ENCODE assay signal across 23 mouse cellular contexts in genomic region chr2:76981717-76982116, GRCm38 (mm10). TPM values are rescaled to one million over a fixed set of nuclear protein-coding genes. Genes with fewer than 3 reads are reported as not detected.
DNase-seq lines count a peak whose midpoint lies in the region; ATAC-seq lines count a peak whose summit lies in the region.
"Had no signal": no experiment of that assay in that cellular context is flagged by ENCODE, and none has a peak within 500 bp of the region (broad histone marks: within the 10 kb centered on the region; RNA-seq: fewer than 3 reads in every experiment).

No protein-coding gene starts in this region.

- ATAC-seq in heart, embryonic 12.5 days (ENCODE audit: insufficient number of reproducible peaks, low FRiP score): peak; percentile 40
- no peak for ATAC-seq in intestine, embryonic 15.5 days
- ATAC-seq in forebrain, embryonic 16.5 days: no peak
- ATAC-seq: CD4-positive, CD25-positive, alpha-beta regulatory T cell, adult 4 months; forebrain, embryonic 13.5 days; hindbrain, postnatal 0 days; intestine, postnatal 0 days; midbrain, embryonic 13.5 days had no signal

- peaks cover 22% of the 10 kb centered on the region for H3K4me1 ChIP-seq in heart, embryonic 12.5 days (replicated peaks)
- H3K4me1 ChIP-seq in intestine, embryonic 15.5 days (replicated peaks): no peaks in the 10 kb centered on the region
- no peaks in the 10 kb centered on the region for H3K4me1 ChIP-seq in forebrain, embryonic 16.5 days (replicated peaks; ENCODE audit: control insufficient read depth, insufficient read depth, low read length)
- H3K4me1 ChIP-seq: embryonic facial prominence, embryonic 13.5 days; forebrain, embryonic 13.5 days; hindbrain, embryonic 10.5 days; liver, embryonic 13.5 days had no signal

- intact Hi-C loops in heart, postnatal 10 days (cut with DNase I): loop anchor here (5.0 kb wide), 1 partner anchor 51 kb away; no protein-coding TSS in a partner anchor

- WGBS in heart, embryonic 12.5 days: 32% methylated on average over 5 of the region's 5 CpGs
- WGBS in intestine, embryonic 15.5 days: 69% methylated on average over 5 of the region's 5 CpGs
- WGBS in forebrain, embryonic 16.5 days: 68% methylated on average over 5 of the region's 5 CpGs

- no peak overlapping the region for H3K9ac ChIP-seq in heart, embryonic 12.5 days
- H3K9ac ChIP-seq in intestine, embryonic 15.5 days: no peak overlapping the region
- H3K9ac ChIP-seq in forebrain, embryonic 16.5 days (replicated peaks; ENCODE audit: low read depth, low read length): no peak overlapping the region
- H3K9ac ChIP-seq: embryonic facial prominence, embryonic 13.5 days; forebrain, embryonic 13.5 days; liver, embryonic 13.5 days; lung, embryonic 14.5 days; midbrain, embryonic 13.5 days had no signal

- DNase-seq in gastrocnemius, adult 18-20 months (ENCODE audit: low spot score): peak; percentile 82
- DNase-seq in gastrocnemius, postnatal 4 days (ENCODE audit: low spot score in 2 of 2): no peak
- peak; percentile 58 to 82 for DNase-seq in heart, adult 18-20 months
- DNase-seq in heart, postnatal 10 days: peak; percentile 74 to 79
- DNase-seq in urinary bladder, postnatal 36 days (ENCODE audit: low spot score in 2 of 2): no peak
- DNase-seq: cerebellum, adult 18-20 months; cerebellum, postnatal 14 days; kidney, postnatal 25 days; liver, embryonic 13.5 days; lung, embryonic 14.5 days; right cerebral cortex, postnatal 14 days; spleen, adult 18-20 months had no signal

- peaks cover 15% of the 10 kb centered on the region for H3K36me3 ChIP-seq in heart, embryonic 12.5 days
- H3K36me3 ChIP-seq in intestine, embryonic 15.5 days: no peaks in the 10 kb centered on the region
- H3K36me3 ChIP-seq in forebrain, embryonic 16.5 days (ENCODE audit: control insufficient read depth, insufficient read depth): no peaks in the 10 kb centered on the region
- H3K36me3 ChIP-seq: embryonic facial prominence, embryonic 13.5 days; hindbrain, embryonic 10.5 days; liver, embryonic 13.5 days; midbrain, embryonic 13.5 days had no signal

- no peaks in the 10 kb centered on the region for H3K9me3 ChIP-seq in heart, embryonic 12.5 days (replicated peaks)
- H3K9me3 ChIP-seq in intestine, embryonic 15.5 days: no peaks in the 10 kb centered on the region
- no peaks in the 10 kb centered on the region for H3K9me3 ChIP-seq in forebrain, embryonic 16.5 days (ENCODE audit: control insufficient read depth, low read length)
- H3K9me3 ChIP-seq: embryonic facial prominence, embryonic 13.5 days; forebrain, embryonic 13.5 days; hindbrain, embryonic 10.5 days; liver, embryonic 13.5 days; midbrain, embryonic 13.5 days had no signal

- H3K27ac ChIP-seq in heart, embryonic 12.5 days (ENCODE audit: poor library complexity, severe bottlenecking): peak overlapping the region; percentile 98
- H3K27ac ChIP-seq in intestine, embryonic 15.5 days: no peak overlapping the region
- no peak overlapping the region for H3K27ac ChIP-seq in forebrain, embryonic 16.5 days (ENCODE audit: low read length)
- H3K27ac ChIP-seq: embryonic facial prominence, embryonic 13.5 days; forebrain, embryonic 13.5 days; hindbrain, embryonic 10.5 days; hindbrain, postnatal 0 days; layer of hippocampus, adult 2 months; liver, embryonic 13.5 days; midbrain, embryonic 13.5 days had no signal

- H3K27me3 ChIP-seq in heart, embryonic 12.5 days (replicated peaks): no peaks in the 10 kb centered on the region
- H3K27me3 ChIP-seq in intestine, embryonic 15.5 days (replicated peaks): no peaks in the 10 kb centered on the region
- H3K27me3 ChIP-seq in forebrain, embryonic 16.5 days (replicated peaks; ENCODE audit: control insufficient read depth, insufficient read depth, low read length): no peaks in the 10 kb centered on the region
- H3K27me3 ChIP-seq: embryonic facial prominence, embryonic 13.5 days; forebrain, embryonic 13.5 days; liver, embryonic 13.5 days; midbrain, embryonic 13.5 days had no signal

- H3K4me2 ChIP-seq in heart, embryonic 12.5 days: no peak overlapping the region
- no peak overlapping the region for H3K4me2 ChIP-seq in intestine, embryonic 15.5 days (replicated peaks)
- H3K4me2 ChIP-seq in forebrain, embryonic 16.5 days (ENCODE audit: low read length): no peak overlapping the region
- H3K4me2 ChIP-seq: embryonic facial prominence, embryonic 13.5 days; forebrain, embryonic 13.5 days; liver, embryonic 13.5 days; lung, embryonic 14.5 days; midbrain, embryonic 13.5 days had no signal

- peak overlapping the region; percentile 55 for H3K4me3 ChIP-seq in heart, embryonic 12.5 days
- H3K4me3 ChIP-seq in intestine, embryonic 15.5 days (replicated peaks): no peak overlapping the region
- no peak overlapping the region for H3K4me3 ChIP-seq in forebrain, embryonic 16.5 days (replicated peaks; ENCODE audit: low read length)
- H3K4me3 ChIP-seq: embryonic facial prominence, embryonic 13.5 days; forebrain, embryonic 13.5 days; hindbrain, embryonic 10.5 days; layer of hippocampus, adult 2 months; liver, embryonic 13.5 days; midbrain, embryonic 13.5 days had no signal

RNA-seq across cellular contexts. Expression of gene Ttn, which starts 0.6 kb away (rescaled TPM):
- 1,000 to 10,000 TPM; 4,889 to 5,895 TPM for total RNA-seq in gastrocnemius, adult 18-20 months (2021)
- total RNA-seq in gastrocnemius, postnatal 4 days (2021): 1,000 to 10,000 TPM; 3,850 to 4,932 TPM
- 1,000 to 10,000 TPM; 2,666 to 2,843 TPM for total RNA-seq in heart, adult 18-20 months (2021)
- polyA plus RNA-seq in heart, embryonic 12.5 days (2016; fragmentation: Nextera tagmentation; extraction: Ambion mirVana): 570 and 652 TPM in 2 replicates
- 1,000 to 10,000 TPM; 2,261 to 2,393 TPM for total RNA-seq in heart, postnatal 10 days (2021)
- polyA plus RNA-seq in intestine, embryonic 15.5 days (2015; fragmentation: Nextera tagmentation; extraction: Ambion mirVana): 0.76 and 1.3 TPM in 2 replicates
- 0.22 and 0.40 TPM in 2 replicates for polyA plus RNA-seq in forebrain, embryonic 16.5 days (2015; fragmentation: Nextera tagmentation; extraction: Ambion mirVana)

Comparison
In these comparisons a context has a peak if more than half of its experiments do, and no peak if none do; other contexts are left out.
1. DNase-seq: peak in gastrocnemius, adult 18-20 months (single experiment), heart, adult 18-20 months (2 of 2) and heart, postnatal 10 days (2 of 2); none in gastrocnemius, postnatal 4 days (0 of 2) and urinary bladder, postnatal 36 days (0 of 2).